Mouse (Mus musculus) thymus, adult 2 months (tissue): ENCODE data around the gene Htr5b.

Experiments
- CTCF ChIP-seq: fragments of 200-500 bp; IDR thresholded peaks from 2 replicates; pipeline ENCODE4 v1.5.1; 2012; ENCODE audit warnings: mild to moderate bottlenecking, control low read depth, low read length, moderate library complexity, borderline replicate concordance; ENCODE audit not compliant: control insufficient read depth, poor library complexity, insufficient read depth; ENCODE audit errors: extremely low read depth
- POLR2A ChIP-seq: fragments of 200-500 bp; IDR thresholded peaks from 2 replicates; pipeline ENCODE4 v1.6.1; 2012; ENCODE audit warnings: mild to moderate bottlenecking, low read length, control low read depth, moderate library complexity; ENCODE audit not compliant: control insufficient read depth, poor library complexity, insufficient read depth; ENCODE audit errors: extremely low read depth

DNA sequence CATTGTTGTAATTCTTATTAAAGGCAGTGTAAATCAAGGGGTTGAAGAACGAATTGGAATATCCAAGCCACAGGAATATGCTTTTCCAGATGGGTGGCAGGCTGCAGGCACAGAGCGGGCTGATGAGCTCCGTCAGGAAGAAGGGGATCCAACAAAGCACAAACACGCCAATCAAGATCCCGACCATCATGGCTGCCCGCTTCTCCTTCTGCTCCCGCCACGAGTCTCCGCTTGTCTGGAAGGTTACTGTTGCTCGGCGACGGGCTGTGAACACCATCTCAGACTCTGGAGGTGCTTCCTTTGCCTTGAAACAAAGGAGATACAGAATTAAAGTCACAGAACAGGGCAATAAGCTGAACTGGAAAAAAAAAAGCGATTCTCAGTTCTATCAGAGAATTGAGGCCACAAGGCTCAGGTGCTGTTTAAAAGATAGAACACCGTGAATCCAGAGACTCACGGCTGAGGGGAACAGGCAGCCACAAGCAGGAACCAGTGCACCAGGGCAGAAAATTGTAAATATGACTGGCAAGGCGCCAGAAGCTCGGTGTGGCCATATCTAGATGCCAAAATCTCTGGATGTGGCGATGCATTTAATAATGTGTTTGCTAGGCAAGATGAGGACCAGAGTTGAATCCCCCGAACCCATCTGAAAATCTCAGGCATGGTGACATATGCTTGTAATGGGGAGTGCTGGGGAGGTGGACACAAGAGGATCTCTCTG, 17.7 kb downstream of the Htr5b start:
- TF ChIP-seq CTCF (no peak), POLR2A (no peak)
